Mouse (Mus musculus): ENCODE results near the gene Pcnp.
"Not testable (repeated sequence)": the region's sequence is repeated elsewhere in the genome, so short reads cannot be mapped to it uniquely, and the experiment has no call there.

Gene Pcnp

DNA sequence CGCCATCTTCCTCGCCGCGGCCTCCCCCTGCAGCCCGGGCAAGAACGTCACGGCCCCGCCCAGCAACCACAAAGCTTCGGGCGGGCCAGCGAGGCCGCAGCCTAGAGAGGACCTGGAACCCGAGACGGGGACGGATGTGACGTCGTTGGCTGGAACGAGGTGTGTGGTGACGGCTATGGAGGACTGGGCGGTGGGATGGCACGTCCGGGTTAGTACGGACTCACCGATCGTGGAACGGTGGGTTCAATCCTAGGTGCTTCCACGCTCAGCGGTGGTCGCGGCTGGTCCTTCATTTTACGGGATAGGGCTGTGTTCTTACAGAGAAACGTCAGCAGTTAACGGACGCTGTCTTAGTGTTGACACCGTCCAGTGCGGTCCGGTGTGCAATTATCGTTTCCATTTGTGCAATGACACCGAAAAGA lies at the start of gene Pcnp:
TSS of gene Pcnp (minus strand) at position 79 of the 422 bp plus-strand sequence.
- DNase-seq (ENCODE audit: low read depth, low spot score), result peak; percentile 96

DNA sequence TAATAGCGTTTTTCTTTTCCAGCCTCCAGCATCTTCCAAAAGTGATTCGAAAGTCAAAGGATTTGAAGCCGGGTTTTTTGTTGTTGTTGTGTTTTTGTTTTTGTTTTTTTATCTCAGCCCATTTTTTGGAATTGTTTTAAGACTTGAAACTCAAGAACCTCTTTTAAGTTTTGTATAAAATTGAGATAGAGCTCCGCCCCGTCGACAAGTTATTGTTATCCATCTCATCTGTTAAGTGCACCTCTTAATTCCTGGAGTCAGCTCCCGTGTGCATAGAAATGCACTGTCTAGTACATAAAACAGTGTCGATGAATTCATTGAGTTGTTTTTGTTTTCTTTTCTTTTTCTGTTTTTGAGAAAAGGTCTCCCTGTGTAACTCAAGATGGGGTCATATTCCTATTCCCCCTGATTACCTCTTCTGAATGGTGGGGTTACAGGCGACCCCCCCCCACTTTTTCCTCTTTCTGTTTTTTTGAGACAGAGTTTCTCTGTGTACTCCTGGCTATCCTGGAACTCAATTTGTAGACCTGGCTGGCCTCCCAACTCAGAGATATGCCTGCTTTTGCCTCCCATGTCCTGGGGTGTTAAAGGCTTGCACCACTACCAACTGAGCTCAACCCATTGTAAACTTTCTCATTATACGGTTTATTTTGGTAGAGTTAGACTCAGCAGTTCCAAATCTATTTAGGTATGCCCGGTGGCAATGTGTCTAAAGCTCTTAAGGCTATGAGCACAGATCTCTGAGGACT lies 46.8 kb upstream of the Pcnp start:
- DNase-seq (ENCODE audit: low read depth, low spot score), result no peak

GRCm38 (mm10) chr16:56075222-56076111 lies 45.9 kb upstream of the Pcnp start:
- peak; percentile 91 for DNase-seq (ENCODE audit: low read depth, low spot score)

- DNase-seq (ENCODE audit: low read depth, low spot score), result no peak
Measured at GRCm38 (mm10) chr16:56074565-56074964, 45.0 kb upstream of the Pcnp start.

GRCm38 (mm10) chr16:56074122-56074521 lies 44.6 kb upstream of the Pcnp start:
- no peak for DNase-seq (ENCODE audit: low read depth, low spot score)

DNA sequence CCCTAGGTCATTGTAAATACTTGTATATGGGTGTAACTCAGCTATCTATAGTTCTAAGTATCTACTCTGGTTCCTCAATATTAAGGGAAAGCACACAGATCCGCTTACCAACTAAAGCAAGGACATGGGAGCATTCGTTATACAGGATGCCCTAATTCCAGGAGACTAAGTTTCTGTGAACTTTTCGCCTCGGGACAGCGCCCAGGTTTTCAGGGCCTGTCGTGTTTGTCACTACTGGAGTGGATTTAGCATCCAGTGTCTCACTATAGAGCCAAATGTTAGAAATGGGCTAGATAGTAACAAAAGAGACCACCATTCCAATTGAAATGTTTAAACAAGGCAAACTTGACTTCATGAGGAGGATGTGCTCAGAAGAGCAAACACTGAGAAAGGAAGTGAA lies 43.6 kb upstream of the Pcnp start:
- not testable (repeated sequence) for DNase-seq (ENCODE audit: low read depth, low spot score)

DNA sequence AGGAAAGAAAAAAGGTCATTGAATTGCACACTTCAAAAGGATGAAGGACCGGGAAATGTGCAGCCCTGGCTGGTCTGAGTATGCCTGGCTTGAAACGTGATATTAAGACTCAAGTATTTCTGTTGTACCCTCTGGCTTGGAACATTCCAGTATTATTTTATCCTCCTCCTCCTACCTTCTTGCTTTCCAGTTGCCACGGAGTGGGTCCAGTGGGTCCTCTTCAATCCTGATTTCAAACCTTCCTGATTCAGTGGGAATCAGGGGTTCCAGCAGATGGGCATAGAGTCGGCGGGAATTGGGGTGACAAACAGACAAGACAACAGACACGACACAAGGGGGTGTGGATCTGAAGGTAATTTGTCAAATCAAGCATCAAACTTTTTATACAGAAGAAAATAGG lies 43.0 kb upstream of the Pcnp start:
- no peak for DNase-seq (ENCODE audit: low read depth, low spot score)

GRCm38 (mm10) chr16:56071317-56072232 lies 42.0 kb upstream of the Pcnp start:
- DNase-seq (ENCODE audit: low read depth, low spot score), result peak; percentile 43

DNA sequence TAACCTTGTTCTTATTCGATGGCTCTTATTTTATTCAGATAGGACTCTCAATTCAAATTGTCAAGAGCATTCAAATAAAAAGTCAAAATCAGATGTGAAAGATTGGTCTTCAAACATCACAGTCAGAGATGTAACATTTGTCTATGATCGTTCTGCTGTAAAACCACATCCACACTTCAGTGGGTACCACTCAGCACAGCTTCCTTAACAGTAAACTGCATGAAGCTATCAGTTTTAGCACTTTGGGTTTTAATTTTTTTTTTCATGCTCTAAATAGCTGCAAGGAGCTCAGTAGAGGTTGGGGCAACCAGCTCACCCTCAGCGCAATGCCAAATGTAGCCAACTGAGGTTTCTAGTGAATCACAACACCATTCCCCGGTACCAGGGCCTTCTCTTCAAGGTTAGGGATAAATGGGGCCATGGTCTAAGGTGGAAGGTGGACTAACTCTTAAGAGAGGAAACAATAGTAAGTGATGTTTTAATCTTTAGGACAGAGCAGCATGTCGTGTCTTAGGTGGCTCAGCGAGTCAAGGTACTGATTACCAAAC lies 39.1 kb upstream of the Pcnp start:
- no peak for DNase-seq (ENCODE audit: low read depth, low spot score)

DNA sequence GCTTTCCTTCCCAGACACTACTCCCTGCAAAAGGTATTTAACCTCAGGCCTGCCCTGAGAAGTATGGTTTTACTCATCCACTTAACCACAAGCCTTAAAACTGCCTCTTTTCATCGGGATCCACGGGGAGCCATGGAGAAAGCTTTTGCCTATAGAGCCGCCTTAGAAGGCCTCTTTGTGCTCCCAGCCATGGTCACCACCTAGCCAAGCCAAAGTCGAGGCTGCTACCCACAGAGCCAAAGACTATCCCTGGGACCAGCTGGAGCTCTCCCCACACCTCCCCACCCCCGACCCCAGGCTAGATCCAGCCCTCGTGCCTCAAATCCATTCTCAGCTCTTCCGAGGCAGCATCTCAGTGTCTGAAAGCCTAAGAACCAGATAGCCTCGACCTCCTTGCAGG lies 36.6 kb upstream of the Pcnp start:
- DNase-seq (ENCODE audit: low read depth, low spot score), result no peak

DNA sequence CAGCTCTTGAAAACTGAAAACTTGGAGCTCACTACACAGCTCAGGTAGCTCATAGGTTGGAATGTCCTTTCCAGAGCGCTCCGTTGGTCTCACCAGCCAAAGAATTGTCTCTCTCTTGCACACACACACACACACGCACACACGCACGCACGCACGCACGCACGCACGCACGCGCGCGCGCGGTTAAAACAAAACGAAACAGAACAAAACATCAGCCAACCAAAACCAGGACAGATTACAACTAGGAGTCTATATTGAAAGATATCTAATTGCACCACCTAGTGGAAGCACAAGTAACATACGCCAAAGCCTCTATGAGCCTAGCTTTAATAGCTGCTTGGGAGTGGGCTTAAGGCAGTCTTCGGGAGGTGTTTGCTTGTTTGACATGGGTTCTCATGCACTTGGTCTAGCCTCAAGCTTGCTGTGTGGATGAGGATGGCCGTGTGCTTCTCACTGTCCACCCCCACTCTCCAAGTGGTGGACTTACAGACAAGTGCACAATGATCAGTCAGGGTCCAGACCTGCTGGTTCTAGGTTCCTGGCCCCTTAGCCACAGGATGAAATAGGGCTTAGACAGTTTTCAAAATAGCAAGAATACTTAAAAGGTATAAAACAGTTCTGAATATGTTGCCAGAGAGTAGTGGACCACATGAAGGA lies 34.9 kb upstream of the Pcnp start:
- DNase-seq (ENCODE audit: low read depth, low spot score), result peak; percentile 85

DNA sequence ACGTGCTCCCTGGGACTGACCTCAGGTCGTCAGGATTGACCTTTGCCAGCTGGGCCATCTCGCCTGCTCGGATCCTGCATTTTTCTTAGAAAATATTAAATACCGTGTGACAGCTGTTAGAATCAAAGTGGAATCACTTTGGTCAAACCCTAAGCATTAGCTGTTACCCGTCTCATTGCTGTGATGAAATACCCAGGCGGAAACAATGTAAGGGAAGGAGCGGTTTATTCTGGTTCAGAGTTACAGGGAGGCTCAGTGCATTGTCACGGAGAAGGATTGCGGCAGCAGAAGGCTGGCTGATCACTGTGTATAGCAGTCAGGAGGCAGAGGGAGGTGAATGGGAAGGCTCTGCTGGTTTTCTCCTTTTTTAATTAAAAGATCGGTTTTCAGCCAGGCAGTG lies 33.4 kb upstream of the Pcnp start:
- peak; percentile 34 for DNase-seq (ENCODE audit: low read depth, low spot score)

DNA sequence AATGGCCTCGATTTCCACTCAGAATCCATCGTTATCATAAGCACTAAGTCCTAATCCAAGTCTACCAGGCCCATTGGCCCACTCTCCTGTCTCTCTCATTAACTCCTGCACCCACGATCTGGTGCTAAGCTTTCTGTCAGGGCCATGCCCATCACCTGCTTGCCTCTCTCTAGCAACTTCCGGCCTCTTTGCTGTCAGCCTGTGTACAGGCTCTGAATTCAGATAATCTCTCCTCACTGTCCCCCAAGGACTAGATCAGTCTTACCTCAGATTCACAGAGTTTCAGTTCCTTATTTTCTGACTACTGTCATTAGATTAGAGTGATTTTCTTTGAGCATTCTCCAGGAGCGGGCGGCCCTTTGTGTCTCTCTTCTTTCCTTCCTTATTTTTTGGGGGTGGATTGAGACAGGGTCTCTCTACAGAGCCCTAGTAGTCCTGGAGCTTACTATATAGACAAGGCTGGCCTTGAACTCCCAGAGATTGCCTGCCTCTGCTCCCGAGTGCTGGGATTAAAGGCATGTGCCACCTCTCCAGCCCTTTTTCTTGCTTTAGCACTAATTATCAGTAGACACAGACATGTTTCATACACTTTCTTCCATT lies 32.6 kb upstream of the Pcnp start:
- DNase-seq (ENCODE audit: low read depth, low spot score), result no peak

GRCm38 (mm10) chr16:56058151-56058550 lies 28.6 kb upstream of the Pcnp start:
- no peak for DNase-seq (ENCODE audit: low read depth, low spot score)

DNA sequence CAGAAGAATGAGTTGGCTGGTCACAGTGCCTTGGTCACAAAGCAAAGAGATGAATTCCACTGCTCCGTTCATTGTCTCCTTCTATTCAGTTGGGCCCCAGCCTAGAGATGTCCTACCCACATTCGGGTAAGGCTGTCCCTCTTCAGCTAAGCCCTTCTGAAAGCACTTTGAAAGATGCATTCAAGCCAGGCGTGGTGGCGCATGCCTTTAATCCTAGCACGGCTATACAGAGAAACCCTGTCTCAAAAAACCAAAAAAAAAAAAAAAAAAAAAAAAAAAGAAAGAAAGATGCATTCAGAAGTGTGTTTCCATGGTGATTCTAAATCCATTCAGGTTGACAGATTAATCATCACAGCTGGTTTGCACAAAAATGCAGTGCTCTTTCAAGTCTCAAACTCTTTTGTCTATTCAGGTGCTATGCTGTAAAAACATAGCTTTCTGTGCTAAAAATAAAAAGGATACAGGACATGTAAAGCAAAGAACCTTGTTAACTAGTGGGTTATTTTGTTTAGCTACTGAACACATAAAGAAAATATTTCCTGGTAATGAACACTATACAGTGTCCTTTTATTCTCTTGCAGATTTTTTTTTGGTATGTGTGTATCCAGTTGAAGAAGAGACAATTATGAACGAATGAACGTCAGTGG lies 27.5 kb upstream of the Pcnp start:
- DNase-seq (ENCODE audit: low read depth, low spot score), result no peak

DNA sequence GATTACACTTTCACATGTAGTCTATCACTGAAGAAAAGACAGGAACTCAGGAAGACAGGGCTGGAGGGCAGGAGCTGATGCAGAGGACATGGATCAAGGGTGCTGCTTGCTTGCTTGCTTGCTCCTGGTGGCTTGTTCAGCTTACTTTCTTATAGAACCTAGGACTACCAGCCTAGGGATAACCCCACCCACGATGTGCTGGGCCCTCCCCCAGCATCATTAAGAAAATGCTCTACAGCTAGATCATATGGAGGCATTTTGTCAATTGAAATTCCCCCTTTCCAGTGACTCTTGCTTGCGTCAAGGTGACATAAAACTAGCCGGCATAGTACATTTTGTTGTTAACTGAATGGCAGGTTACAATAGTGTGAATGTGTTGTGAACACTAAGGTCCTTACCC lies 26.4 kb upstream of the Pcnp start:
- DNase-seq (ENCODE audit: low read depth, low spot score), result no peak

DNA sequence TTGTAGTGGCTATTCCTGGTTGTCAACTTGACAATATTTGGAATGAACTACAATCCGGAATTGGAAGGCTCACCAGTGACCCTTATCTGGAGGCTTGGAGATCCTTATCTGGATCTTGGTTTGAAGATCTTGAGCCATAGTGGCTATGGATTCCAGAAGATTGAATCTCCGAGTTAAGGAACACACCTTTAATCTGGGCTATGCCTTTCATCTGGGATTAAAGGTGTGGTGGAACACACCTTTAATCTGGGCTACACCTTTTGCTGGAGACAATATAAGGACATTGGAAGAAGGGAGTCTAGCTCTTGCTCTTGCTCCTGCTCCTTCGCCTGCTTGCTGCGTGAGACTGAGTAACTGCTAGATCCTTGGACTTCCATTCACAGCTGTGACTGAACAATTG lies 18.5 kb upstream of the Pcnp start, which contains the start of gene Senp7:
TSS of gene Senp7 (plus strand) at position 301 of the 400 bp plus-strand sequence.
- DNase-seq (ENCODE audit: low read depth, low spot score), result not testable (repeated sequence)

DNA sequence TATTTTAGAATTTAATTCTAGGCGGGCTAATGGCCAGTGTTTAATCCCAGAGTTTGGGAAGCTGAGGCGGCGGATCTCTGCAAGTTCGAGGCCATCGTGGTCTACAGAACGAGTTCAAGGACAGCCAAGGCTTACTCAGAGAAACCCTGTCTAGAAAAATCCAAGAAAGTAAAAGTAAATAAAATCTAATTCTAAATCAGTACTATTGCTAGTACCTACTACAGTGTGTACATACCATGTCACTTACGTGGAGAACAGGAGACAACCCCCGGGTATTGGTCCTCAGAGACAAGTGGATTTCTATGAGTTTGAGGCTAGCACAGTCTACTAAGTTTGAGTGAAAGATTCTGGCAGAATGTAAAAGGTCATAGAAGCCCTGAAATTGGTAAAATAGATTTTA lies 8.6 kb upstream of the Pcnp start:
- DNase-seq (ENCODE audit: low read depth, low spot score), result no peak

GRCm38 (mm10) chr16:56037138-56038010 lies 7.8 kb upstream of the Pcnp start, which contains the start of gene Trmt10c:
TSS of gene Trmt10c (minus strand) at chr16:56037819.
- DNase-seq (ENCODE audit: low read depth, low spot score), result peak; percentile 91

All from ES-CJ7 (cell line).